Mouse (Mus musculus) forebrain, embryonic 11.5 days (tissue): ENCODE measurements around the gene Klhl3. TPM values are rescaled to one million over a fixed set of nuclear protein-coding genes. Genes with fewer than 3 reads are reported as not detected.

Experiments used
- ATAC-seq: fragments of 200-750 bp; cut with Nextera tagmentation; replicated peaks from 2 replicates; pipeline ENCODE4 v1.8.0; 2017; ENCODE audit warnings: moderate TSS enrichment; ENCODE audit not compliant: low FRiP score
- DNase-seq: peaks from one replicate; pipeline ENCODE4 v3.0.0-alpha.2; 2017; ENCODE audit warnings: low spot score
- H3K27ac ChIP-seq: fragments of 300-500 bp; sonication (generic); 2 replicates; pipeline ENCODE4 v1.5.1; 2014; ENCODE audit warnings: low read depth, low read length
- H3K27me3 ChIP-seq: fragments of 300-500 bp; sonication (generic); 2 replicates; pipeline ENCODE4 v1.6.1; 2014; ENCODE audit warnings: mild to moderate bottlenecking, low read length, mixed read lengths; ENCODE audit not compliant: control insufficient read depth, insufficient read depth
- H3K36me3 ChIP-seq: fragments of 300-500 bp; sonication (generic); 2 replicates; pipeline ENCODE4 v1.6.1; 2014; ENCODE audit warnings: mild to moderate bottlenecking, low read length, moderate library complexity, mixed read lengths; ENCODE audit not compliant: control insufficient read depth, insufficient read depth
- H3K4me1 ChIP-seq: fragments of 300-500 bp; sonication (generic); replicated peaks from 2 replicates; pipeline ENCODE4 v1.6.1; 2014; ENCODE audit warnings: low read length, mixed read lengths; ENCODE audit not compliant: control insufficient read depth, insufficient read depth
- H3K4me2 ChIP-seq: fragments of 300-500 bp; sonication (generic); 2 replicates; pipeline ENCODE4 v1.6.1; 2014; ENCODE audit warnings: low read depth, mild to moderate bottlenecking, low read length, moderate library complexity, mixed read lengths; ENCODE audit not compliant: severe bottlenecking
- H3K4me3 ChIP-seq: fragments of 300-500 bp; sonication (generic); 2 replicates; pipeline ENCODE4 v1.5.1; 2014; ENCODE audit warnings: low read depth, low read length
- H3K9ac ChIP-seq: fragments of 300-500 bp; sonication (generic); 2 replicates; pipeline ENCODE4 v1.6.1; 2014; ENCODE audit warnings: low read length
- H3K9me3 ChIP-seq: fragments of 300-500 bp; sonication (generic); 2 replicates; pipeline ENCODE4 v1.6.1; 2016; ENCODE audit warnings: low read length, mixed read lengths; ENCODE audit not compliant: control insufficient read depth
- WGBS: fragments of 180-500 bp; shearing (Covaris S2); extraction: QIAGEN DNeasy Blood & Tissue Kit; methylation state at CpG from one replicate; pipeline ENCODE4 v1.1.7; 2014; 5-methylcytosine and 5-hydroxymethylcytosine counted together
- polyA plus RNA-seq: library from polyadenylated mRNA; unstranded; fragments of >200 nt; fragmentation: Nextera tagmentation; extraction: Ambion mirVana; gene quantifications from 2 replicates; pipeline ENCODE4 v1.2.1, GENCODE M21; 2014

Klhl3 gene
- 3.1 TPM in 2 replicates for polyA plus RNA-seq

DNA sequence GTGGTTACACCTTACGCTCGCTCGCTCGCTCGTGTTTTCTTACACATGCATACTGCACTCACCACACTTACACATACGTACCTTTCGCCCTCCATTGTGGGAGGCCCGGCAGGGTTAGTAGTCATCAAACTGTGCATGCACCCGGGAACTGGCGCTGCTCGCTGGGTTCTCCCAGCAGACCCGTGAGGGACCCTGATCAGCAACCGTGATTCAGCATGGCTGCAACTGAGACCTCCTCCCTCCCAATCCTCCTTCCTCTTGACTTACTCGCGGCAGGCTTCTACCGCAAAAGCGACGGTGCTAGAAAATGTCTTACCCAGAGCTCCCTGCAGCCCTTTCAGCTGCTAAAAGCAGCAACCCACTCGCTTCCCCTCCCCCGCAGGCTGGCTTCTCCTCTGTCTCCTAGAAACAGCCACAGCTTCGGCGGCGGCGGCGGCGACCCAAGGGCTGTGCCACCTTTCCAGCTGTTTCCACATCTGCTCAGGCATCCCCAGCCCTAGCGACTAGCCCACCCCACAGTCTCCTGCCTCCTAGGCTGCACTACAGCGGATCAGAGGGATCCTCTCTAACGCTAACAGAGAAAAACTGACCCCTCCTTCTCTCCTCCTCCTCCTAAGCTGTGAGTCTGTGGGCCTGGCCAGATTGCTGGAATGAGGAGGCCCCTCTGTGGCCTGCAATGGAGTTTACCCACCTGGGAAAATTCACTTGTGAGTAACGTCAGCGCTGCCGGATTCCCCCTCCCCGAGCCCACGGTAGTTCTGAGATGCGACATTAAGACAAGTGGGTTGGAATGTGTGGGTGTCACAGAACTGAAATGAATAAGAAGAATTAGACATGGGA, at the start of gene Klhl3:
Klhl3 (minus strand) TSS at position 532 of the 840 bp plus-strand sequence.
- H3K9ac ChIP-seq = peak within 1 kb of the TSS; percentile 69
- no peaks in the 10 kb centered on the region for H3K9me3 ChIP-seq
- H3K27me3 ChIP-seq = no peaks in the 10 kb centered on the region
- DNase-seq (peak; percentile 84), ATAC-seq (peak; percentile 86)
- H3K36me3 ChIP-seq = no peaks in the 10 kb centered on the region
- H3K27ac ChIP-seq = peak within 1 kb of the TSS; percentile 64
- peak within 1 kb of the TSS; percentile 51 for H3K4me3 ChIP-seq
- H3K4me2 ChIP-seq = peak within 1 kb of the TSS; percentile 87
- peaks cover 12% of the 10 kb centered on the region for H3K4me1 ChIP-seq
- WGBS = 1% methylated on average over 35 of the region's 35 CpGs

DNA sequence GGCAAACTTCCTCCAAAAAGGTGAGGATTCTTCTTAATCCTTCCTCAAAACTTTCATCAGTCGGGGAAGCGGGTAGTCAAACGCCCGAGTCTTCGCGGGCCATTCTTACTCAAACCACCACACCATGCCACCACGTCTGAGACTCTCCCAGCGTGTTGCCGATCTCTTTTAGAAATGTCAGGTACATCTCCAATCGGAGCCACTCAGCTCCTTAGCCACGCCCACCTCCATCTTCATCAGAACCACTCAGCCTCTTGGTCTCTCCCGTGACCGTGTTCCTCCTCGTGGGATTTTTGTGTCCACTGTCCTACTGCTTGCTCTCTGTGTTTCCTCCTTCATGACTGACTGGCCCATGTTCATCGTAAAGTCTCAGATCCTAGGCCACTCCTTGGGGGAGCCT, 47.4 kb upstream of the Klhl3 start:
- Histone ChIP-seq H3K27me3 (no peaks in the 10 kb centered on the region), H3K4me3 (no peak overlapping the region), H3K36me3 (peaks cover 15% of the 10 kb centered on the region), H3K9ac (no peak overlapping the region), H3K27ac (no peak overlapping the region), H3K9me3 (no peaks in the 10 kb centered on the region), H3K4me1 (no peaks in the 10 kb centered on the region), H3K4me2 (no peak overlapping the region)
- DNase-seq (no peak), ATAC-seq (no peak)
- 95% methylated on average over 15 of the region's 15 CpGs for WGBS

DNA sequence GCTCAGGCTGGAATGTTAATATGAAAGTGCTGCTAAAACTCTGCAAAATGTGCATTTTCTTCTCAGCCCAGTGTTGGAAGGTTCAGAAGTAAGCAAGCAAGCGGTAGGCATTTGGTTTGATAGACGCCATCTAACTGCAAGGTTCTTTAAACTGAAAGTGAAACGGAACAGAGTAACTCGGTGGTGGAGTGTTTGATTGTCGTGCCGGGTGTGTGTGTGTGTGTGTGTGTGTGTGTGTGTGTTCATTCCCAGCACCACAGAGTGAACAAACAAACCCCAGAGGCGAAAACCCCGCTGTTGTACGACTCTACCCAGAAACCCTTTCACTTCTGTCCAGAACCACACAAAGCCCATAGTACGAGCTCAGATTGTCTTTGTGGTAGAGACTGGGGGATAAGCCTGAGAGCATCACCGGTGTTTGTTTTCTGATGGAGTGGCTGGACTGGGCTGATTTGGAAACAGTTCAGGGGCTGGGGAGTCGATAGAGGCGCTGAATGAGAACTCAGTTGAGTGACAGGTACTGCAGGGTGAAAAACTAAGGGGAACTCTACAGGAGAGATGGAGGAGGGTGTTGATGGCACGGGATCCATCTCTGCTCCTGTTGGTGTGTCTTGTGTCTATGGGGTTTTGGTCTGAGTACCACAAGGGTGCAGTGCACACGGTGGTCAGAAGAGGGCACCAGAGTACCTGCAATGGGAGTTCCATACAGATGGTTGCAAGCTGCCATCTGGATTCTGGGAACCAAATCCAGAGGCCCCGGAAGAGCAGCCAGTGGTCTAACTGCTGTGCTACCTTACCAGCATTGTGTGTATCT, 44.9 kb upstream of the Klhl3 start:
- H3K36me3 ChIP-seq = peaks cover 10% of the 10 kb centered on the region

DNA sequence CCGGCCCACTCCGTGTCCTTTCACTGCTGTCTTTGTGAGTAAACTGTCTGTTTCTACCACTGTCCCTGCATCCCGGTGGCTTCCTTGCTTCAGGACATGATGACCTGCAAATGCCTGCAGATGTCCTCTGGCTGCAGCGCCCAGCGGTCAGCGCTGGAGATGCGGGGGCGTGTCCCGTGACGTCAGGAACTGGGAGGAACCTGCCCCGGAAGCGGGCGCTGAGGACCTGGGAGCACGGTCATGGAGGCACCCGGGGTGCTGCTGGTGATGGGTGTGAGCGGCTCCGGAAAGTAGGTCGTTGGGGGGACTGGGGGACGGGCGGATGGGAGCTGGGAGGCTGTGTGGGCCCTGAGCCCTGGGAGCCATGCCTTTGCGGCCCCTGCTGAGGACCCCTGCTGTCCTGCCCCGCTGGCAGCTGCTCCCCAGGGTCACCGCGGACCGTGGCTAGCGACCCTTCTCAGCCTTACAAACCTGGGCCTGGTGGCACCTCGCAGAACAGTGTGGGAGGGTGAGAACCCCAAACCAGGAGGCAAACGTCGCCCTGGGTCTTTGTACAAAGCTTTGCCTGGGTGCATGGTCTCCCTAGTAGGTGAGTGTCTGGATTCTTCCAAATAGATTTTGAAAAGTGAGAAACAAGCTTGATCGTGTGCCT, 44.2 kb upstream of the Klhl3 start, which contains the start of gene Idnk:
Idnk (plus strand) TSS at position 203 of the 652 bp plus-strand sequence.
- Histone ChIP-seq H3K9me3 (no peaks in the 10 kb centered on the region), H3K27me3 (no peaks in the 10 kb centered on the region), H3K27ac (0 out of 2 replicates have a peak within 1 kb of the TSS, but pooled peaks have one; percentile 18), H3K4me3 (peak within 1 kb of the TSS; percentile 77), H3K9ac (peak within 1 kb of the TSS; percentile 76), H3K4me1 (no peaks in the 10 kb centered on the region), H3K4me2 (peak within 1 kb of the TSS; percentile 98), H3K36me3 (peaks cover 10% of the 10 kb centered on the region)
- peak; percentile 93 for DNase-seq
- ATAC-seq = peak; percentile 89
- 2% methylated on average over 30 of the region's 30 CpGs for WGBS

More for the DNA sequence above, 44.9 kb upstream of the Klhl3 start:
- Histone ChIP-seq H3K27ac (0 out of 2 replicates have a peak overlapping the region, but pooled peaks have one; percentile 18), H3K4me3 (peak overlapping the region; percentile 77), H3K9ac (peak overlapping the region; percentile 76), H3K9me3 (no peaks in the 10 kb centered on the region), H3K4me1 (no peaks in the 10 kb centered on the region), H3K27me3 (no peaks in the 10 kb centered on the region), H3K4me2 (peak overlapping the region; percentile 98)
- ATAC-seq (peak; percentile 51), DNase-seq (peak; percentile 94)
- WGBS = 13% methylated on average over 16 of the region's 16 CpGs

DNA sequence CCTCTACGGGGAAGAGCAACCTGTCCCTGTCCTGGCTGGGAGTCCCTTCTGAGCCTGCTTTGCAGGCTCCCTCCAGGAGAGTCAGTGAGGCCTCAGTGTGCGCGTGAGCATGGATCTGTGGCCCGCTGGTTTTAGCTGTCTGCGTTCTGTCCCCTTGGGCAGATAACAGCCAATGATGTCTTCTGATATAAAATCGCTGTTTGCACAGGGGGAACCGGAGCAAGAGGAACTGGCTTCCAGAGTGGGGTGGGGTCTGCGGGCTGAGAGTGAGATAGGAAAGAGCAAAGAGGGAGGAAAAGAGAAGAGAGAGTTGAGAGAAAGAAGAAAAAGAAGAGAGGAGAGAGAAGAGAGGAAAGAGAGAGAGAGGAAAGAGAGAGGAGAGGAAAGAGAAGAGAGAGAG, 43.6 kb upstream of the Klhl3 start:
- H3K36me3 ChIP-seq = peaks cover 10% of the 10 kb centered on the region
- peak overlapping the region; percentile 98 for H3K4me2 ChIP-seq
- H3K4me1 ChIP-seq = no peaks in the 10 kb centered on the region
- H3K4me3 ChIP-seq = peak overlapping the region; percentile 77
- no peak overlapping the region for H3K27ac ChIP-seq
- WGBS = 28% methylated on average over 8 of the region's 8 CpGs
- H3K27me3 ChIP-seq = no peaks in the 10 kb centered on the region
- peak overlapping the region; percentile 76; the same call in 1 of the 2 replicates for H3K9ac ChIP-seq
- DNase-seq = no peak
- H3K9me3 ChIP-seq = no peaks in the 10 kb centered on the region
- ATAC-seq = no peak

DNA sequence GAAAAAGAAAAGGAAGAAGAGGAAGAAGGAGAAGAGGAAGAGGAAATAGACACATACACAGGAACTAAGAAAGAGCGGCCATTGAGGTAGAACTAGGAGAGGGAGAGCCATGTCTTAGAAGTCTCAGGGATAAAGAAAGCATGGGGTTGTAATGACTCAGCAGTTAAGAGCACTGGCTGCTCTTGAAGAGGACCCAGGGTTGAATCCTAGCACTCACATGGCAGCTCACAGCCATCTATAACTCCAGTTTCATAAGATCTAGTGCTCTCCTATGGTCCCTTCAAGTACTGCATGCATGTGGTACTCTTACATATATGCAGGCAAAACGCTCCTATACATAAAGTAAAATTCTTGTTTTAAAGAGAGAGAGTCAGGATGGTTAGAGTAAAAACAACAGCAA, 42.6 kb upstream of the Klhl3 start:
- DNase-seq (no peak), ATAC-seq (no peak)
- WGBS = 94% methylated on average over 2 of the region's 2 CpGs
- no peaks in the 10 kb centered on the region for H3K27me3 ChIP-seq
- H3K9ac ChIP-seq = no peak overlapping the region
- no peaks in the 10 kb centered on the region for H3K9me3 ChIP-seq
- H3K4me2 ChIP-seq = no peak overlapping the region
- no peak overlapping the region for H3K27ac ChIP-seq
- H3K36me3 ChIP-seq = peaks cover 4% of the 10 kb centered on the region
- H3K4me3 ChIP-seq = no peak overlapping the region
- H3K4me1 ChIP-seq = no peaks in the 10 kb centered on the region

DNA sequence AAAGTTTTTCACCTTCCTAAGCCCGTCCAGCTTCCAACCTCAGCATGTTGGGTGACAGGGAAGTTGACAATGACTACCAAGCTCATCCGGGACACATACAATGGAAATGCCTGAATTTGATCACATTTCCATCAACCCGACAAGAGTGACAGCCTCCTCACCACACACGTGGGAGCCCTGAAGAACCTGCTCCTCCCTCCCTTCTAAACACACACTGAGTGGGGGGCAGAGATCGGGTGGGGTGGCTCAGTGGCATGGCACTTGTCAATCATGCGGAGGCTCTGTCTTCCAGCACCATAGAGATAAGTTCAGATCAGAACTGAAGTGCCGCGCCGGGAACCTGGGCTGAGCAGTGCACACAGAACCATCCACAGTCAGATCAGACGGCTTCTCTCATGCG, 37.0 kb upstream of the Klhl3 start:
- H3K27ac ChIP-seq = no peak overlapping the region
- H3K4me3 ChIP-seq = no peak overlapping the region
- H3K9me3 ChIP-seq = no peaks in the 10 kb centered on the region; the same call in 1 of the 2 replicates
- no peaks in the 10 kb centered on the region for H3K27me3 ChIP-seq
- H3K9ac ChIP-seq = no peak overlapping the region
- H3K4me1 ChIP-seq = no peaks in the 10 kb centered on the region
- no peak overlapping the region for H3K4me2 ChIP-seq
- WGBS = 79% methylated on average over 11 of the region's 11 CpGs
- ATAC-seq = no peak
- DNase-seq = no peak
- no peaks in the 10 kb centered on the region for H3K36me3 ChIP-seq

DNA sequence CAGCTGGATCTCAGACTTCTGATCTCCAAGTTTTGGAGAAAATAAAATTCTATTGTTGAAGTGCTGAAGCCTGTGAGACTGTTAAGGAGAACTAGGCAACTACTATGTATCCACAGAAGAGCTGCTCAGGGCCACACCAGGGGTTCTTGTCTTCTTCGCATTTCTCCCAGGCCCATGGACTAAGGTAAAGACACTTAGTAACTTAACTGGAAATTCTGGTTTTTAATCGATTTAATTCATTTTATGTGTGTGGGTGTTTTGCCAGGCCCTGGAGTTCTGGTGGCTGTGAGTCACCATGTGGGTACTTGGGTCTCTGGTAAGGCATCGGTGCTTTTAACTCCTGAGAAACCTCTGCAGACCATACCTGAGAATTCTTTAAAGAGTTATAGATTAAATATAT, 36.2 kb upstream of the Klhl3 start:
- Histone ChIP-seq H3K4me1 (no peaks in the 10 kb centered on the region), H3K9me3 (no peaks in the 10 kb centered on the region; the same call in 1 of the 2 replicates), H3K4me3 (no peak overlapping the region), H3K27ac (no peak overlapping the region), H3K27me3 (no peaks in the 10 kb centered on the region), H3K36me3 (no peaks in the 10 kb centered on the region), H3K4me2 (no peak overlapping the region), H3K9ac (no peak overlapping the region)
- DNase-seq = no peak
- no peak for ATAC-seq
- WGBS = 89% methylated on average over 3 of the region's 3 CpGs
